Mouse (Mus musculus) lung, adult 10 weeks (tissue): ENCODE measurements around the gene Gjd3. TPM values are rescaled to one million over a fixed set of nuclear protein-coding genes. Genes with fewer than 3 reads are reported as not detected.

Experiments
- polyA plus RNA-seq: library from polyadenylated mRNA; stranded (reverse); fragments of 350-450 nt; fragmentation: Illumina TruSeq; extraction: RNeasy Lipid Tissue Mini Kit (QIAGEN cat#74804); gene quantifications from one replicate; pipeline ENCODE4 v1.2.3, GENCODE M21; 2014; ENCODE audit warnings: low read depth, low replicate concordance; ENCODE audit not compliant: insufficient read depth

Gene Gjd3
- not detected for polyA plus RNA-seq

GRCm38 (mm10) chr11:98982773-98983133 is at the start of gene Gjd3:
Gene Gjd3 (minus strand): TSS chr11:98983016.

GRCm38 (mm10) chr11:99023500-99024467 is 41.0 kb upstream of the Gjd3 start, which contains the start of gene Top2a:
Gene Top2a (minus strand): TSS chr11:99024189.

Other genes starting within 250 kb of the Gjd3 start
- 71.3 TPM for gene Thra, start 242.4 kb downstream of the Gjd3 start, polyA plus RNA-seq
- gene Nr1d1, start 207.7 kb downstream of the Gjd3 start, polyA plus RNA-seq: 15.6 TPM
- 40.5 TPM for gene Msl1, start 187.5 kb downstream of the Gjd3 start, polyA plus RNA-seq
- gene Casc3, start 178.1 kb downstream of the Gjd3 start, polyA plus RNA-seq: 20.7 TPM
- gene Rapgefl1, start 146.2 kb downstream of the Gjd3 start, polyA plus RNA-seq: 1.1 TPM
- 5.1 TPM for gene Wipf2, start 119.4 kb downstream of the Gjd3 start, polyA plus RNA-seq
- gene Cdc6, start 75.2 kb downstream of the Gjd3 start, polyA plus RNA-seq: 0.92 TPM
- gene Rara, start 55.2 kb downstream of the Gjd3 start, polyA plus RNA-seq: 18.0 TPM
- 2.3 TPM for gene Top2a, start 41.2 kb upstream of the Gjd3 start, polyA plus RNA-seq
- 172 TPM for gene Igfbp4, start 58.2 kb upstream of the Gjd3 start, polyA plus RNA-seq
- gene Tns4, start 106.3 kb upstream of the Gjd3 start, polyA plus RNA-seq: 0.74 TPM
- gene Ccr7, start 172.1 kb upstream of the Gjd3 start, polyA plus RNA-seq: 20.9 TPM
- gene Smarce1, start 248.0 kb upstream of the Gjd3 start, polyA plus RNA-seq: 64.1 TPM